Mouse (Mus musculus) testis, adult 2 months (tissue): ENCODE results near the gene Coq10a. TPM values are rescaled to one million over a fixed set of nuclear protein-coding genes. Genes with fewer than 3 reads are reported as not detected.

Source experiments
- H3K27ac ChIP-seq: fragments of 200-500 bp; 2 replicates; pipeline ENCODE4 v1.5.1; 2012; ENCODE audit warnings: low read depth, low read length; ENCODE audit not compliant: control insufficient read depth, insufficient read depth
- H3K27me3 ChIP-seq: fragments of 200-500 bp; 2 replicates; pipeline ENCODE4 v1.6.1; 2012; ENCODE audit warnings: mild to moderate bottlenecking, low read length, moderate library complexity; ENCODE audit not compliant: control insufficient read depth, insufficient read depth
- H3K36me3 ChIP-seq: fragments of 200-500 bp; 2 replicates; pipeline ENCODE4 v1.6.1; 2012; ENCODE audit warnings: mild to moderate bottlenecking, low read length; ENCODE audit not compliant: control insufficient read depth, insufficient read depth
- H3K4me1 ChIP-seq: fragments of 200-500 bp; 2 replicates; pipeline ENCODE4 v1.6.1; 2012; ENCODE audit warnings: low read length; ENCODE audit not compliant: control insufficient read depth, insufficient read depth
- H3K4me3 ChIP-seq: fragments of 200-500 bp; 2 replicates; pipeline ENCODE4 v1.5.1; 2012; ENCODE audit warnings: low read depth, mild to moderate bottlenecking, low read length, moderate library complexity, mixed read lengths; ENCODE audit not compliant: control insufficient read depth
- CTCF ChIP-seq: fragments of 200-500 bp; IDR thresholded peaks from 2 replicates; pipeline ENCODE4 v1.5.1; 2012; ENCODE audit warnings: low read depth, mild to moderate bottlenecking, inconsistent platforms, low read length, moderate library complexity; ENCODE audit not compliant: control insufficient read depth, insufficient read depth, insufficient replicate concordance
- POLR2A ChIP-seq: fragments of 200-500 bp; IDR thresholded peaks from 2 replicates; pipeline ENCODE4 v1.6.1; 2012; ENCODE audit warnings: low read depth, mild to moderate bottlenecking, inconsistent platforms, low read length, moderate library complexity; ENCODE audit not compliant: control insufficient read depth
- polyA plus RNA-seq: library from polyadenylated mRNA; depleted of rRNA; stranded (reverse); fragments of >200 nt; gene quantifications from 2 replicates; pipeline ENCODE4 v1.2.3, GENCODE M21; 2012

Gene Coq10a
- polyA plus RNA-seq, 1 experiment = 21.2 TPM

- Histone ChIP-seq H3K27me3 (no peaks in the 10 kb centered on the region), H3K4me1 (peaks cover 13% of the 10 kb centered on the region), H3K27ac (peak overlapping the region; percentile 75), H3K4me3 (peak overlapping the region; percentile 83), H3K36me3 (no peaks in the 10 kb centered on the region)
- TF ChIP-seq POLR2A = no peak
These were observed 7.3 kb upstream of the Coq10a start for GRCm38 (mm10) chr10:128376099-128376454.

DNA sequence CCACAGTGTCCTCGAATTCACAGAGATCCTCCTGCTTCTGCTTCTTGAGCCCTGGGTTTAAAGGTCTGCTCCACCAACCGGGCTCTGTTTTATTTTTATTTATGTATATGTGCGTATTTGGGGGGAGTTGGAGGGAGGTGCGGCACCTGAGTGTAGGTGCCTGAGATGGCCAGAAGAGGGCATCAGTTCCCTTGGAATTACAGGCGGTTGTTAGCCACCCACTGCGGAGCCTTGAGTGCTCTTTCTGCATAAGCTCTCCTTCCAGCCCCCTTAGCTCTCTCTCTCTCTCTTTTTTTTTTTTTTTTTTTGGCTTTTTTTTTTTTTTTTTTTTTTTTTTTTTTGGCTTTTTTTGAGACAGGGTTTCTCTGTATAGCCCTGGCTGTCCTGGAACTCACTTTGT is 5.6 kb upstream of the Coq10a start:
- Histone ChIP-seq H3K4me3 (no peak overlapping the region), H3K27me3 (no peaks in the 10 kb centered on the region), H3K4me1 (peaks cover 19% of the 10 kb centered on the region), H3K27ac (no peak overlapping the region), H3K36me3 (no peaks in the 10 kb centered on the region)
- TF ChIP-seq CTCF = peak; percentile 61; the same call in 1 of the 2 replicates
- no peak for TF ChIP-seq POLR2A

DNA sequence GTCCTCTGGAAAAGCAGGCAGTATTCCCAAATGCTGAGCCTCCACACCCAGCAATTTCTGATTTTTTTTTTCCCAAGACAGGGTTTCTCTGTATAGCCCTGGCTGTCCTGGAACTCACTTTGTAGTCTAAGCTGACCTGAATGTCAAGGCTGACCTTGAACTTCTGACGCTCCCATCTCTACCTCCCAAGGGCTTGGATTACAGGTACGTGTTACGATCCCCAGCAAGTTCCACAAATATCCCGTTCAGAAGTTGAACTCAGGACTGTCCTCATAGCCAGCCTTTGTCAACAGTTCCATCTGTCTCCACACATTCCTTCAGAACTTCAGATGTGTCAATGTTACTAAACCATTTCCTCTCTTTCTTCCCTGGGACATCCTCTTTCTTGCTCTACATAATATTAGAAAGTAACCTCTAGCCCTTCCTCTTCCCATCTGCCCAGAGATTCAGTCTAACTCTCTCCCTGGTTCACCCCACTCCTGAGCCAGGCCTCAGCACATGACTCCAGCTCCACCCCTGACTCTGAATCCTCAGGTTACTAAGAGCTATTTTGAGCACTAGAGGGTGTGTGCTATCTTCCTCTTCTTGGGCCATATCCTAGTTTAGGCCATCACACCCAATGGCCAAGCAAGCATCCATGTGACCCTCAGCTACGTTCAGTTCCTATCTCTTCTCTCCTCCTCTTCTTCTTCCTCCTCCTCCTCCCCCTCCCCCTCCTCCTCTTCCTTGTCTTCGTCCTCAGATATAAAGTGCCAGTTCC is 4.4 kb upstream of the Coq10a start:
- H3K36me3 ChIP-seq = no peaks in the 10 kb centered on the region
- no peak overlapping the region for H3K4me3 ChIP-seq
- TF ChIP-seq CTCF = no peak
- no peak for TF ChIP-seq POLR2A
- H3K4me1 ChIP-seq = peaks cover 21% of the 10 kb centered on the region
- H3K27ac ChIP-seq = no peak overlapping the region
- no peaks in the 10 kb centered on the region for H3K27me3 ChIP-seq

DNA sequence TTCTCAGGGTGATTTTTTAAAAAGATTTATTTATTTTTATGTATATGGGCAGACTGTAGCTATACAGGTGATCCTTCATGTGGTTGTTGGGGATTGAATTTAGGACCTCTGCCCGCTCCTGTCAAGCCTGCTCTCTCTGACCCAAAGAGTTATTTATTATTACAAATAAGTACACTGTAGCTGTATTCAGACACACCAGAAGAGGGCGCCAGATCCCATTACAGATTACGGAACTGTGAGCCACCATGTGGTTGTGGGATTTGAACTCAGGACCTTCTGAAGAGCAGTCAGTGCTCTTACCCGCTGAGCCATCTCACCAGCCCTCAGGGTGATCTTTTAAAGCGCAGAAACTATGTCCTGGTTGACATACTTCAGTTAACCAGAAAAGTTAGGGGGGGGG is 3.3 kb upstream of the Coq10a start:
- no peak overlapping the region for H3K4me3 ChIP-seq
- H3K4me1 ChIP-seq = peaks cover 16% of the 10 kb centered on the region
- no peaks in the 10 kb centered on the region for H3K27me3 ChIP-seq
- no peaks in the 10 kb centered on the region for H3K36me3 ChIP-seq
- TF ChIP-seq CTCF = no peak
- no peak for TF ChIP-seq POLR2A
- no peak overlapping the region for H3K27ac ChIP-seq

- no peak for TF ChIP-seq CTCF
- no peak for TF ChIP-seq POLR2A
- no peaks in the 10 kb centered on the region for H3K36me3 ChIP-seq
- no peaks in the 10 kb centered on the region for H3K27me3 ChIP-seq
- H3K4me3 ChIP-seq = no peak overlapping the region
- H3K4me1 ChIP-seq = peaks cover 16% of the 10 kb centered on the region
- H3K27ac ChIP-seq = peak overlapping the region; percentile 14
These were observed 1.8 kb upstream of the Coq10a start for GRCm38 (mm10) chr10:128370601-128371000.

GRCm38 (mm10) chr10:128370021-128370420 is 1.2 kb upstream of the Coq10a start:
- H3K4me3 ChIP-seq = no peak overlapping the region
- H3K27me3 ChIP-seq = no peaks in the 10 kb centered on the region
- no peak overlapping the region for H3K27ac ChIP-seq
- no peaks in the 10 kb centered on the region for H3K36me3 ChIP-seq
- TF ChIP-seq POLR2A = no peak
- TF ChIP-seq CTCF = no peak
- peaks cover 16% of the 10 kb centered on the region for H3K4me1 ChIP-seq

DNA sequence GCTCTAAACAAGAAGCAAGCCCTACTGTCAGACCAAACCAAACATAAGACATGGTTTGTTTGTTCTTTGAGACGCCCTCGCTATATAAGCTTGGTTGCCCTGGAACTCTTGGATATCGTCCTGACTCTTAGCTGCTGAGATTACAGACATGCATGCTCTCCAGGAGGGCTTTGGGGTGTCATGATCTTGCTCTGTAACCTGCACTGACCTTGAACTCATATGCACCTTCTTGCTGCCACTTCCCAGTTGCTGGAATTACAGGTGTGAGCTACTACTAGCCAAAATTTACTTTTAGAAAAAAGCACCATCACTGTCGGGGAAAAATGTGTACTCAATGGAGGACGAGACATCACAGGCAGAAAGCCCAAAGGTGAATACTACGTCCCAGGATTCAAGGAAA is 802 bp upstream of the Coq10a start:
- H3K36me3 ChIP-seq = no peaks in the 10 kb centered on the region
- no peaks in the 10 kb centered on the region for H3K27me3 ChIP-seq
- H3K4me3 ChIP-seq = peak overlapping the region; percentile 96
- H3K4me1 ChIP-seq = peaks cover 16% of the 10 kb centered on the region
- TF ChIP-seq CTCF (no peak), POLR2A (no peak)
- peak overlapping the region; percentile 95 for H3K27ac ChIP-seq

DNA sequence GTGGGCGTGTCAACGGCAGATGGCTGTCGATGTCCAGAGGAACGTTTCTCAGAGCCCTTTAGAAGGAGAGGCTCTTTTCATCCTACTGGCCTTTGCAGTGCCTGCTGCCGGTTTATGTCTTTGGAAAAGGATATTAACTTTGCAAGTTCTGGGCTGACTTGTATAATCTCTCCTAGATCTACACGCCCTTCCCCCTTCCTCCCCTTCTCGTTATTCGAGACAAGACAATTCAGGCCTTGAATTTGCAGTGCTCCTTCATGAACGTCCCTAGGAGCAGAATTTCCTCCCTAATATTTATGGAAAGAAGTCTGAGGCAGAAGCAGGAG is 384 bp upstream of the Coq10a start:
- H3K36me3 ChIP-seq = no peaks in the 10 kb centered on the region
- peak overlapping the region; percentile 96 for H3K4me3 ChIP-seq
- TF ChIP-seq POLR2A = 0 out of 2 replicates have a peak, but pooled peaks have one; percentile 5
- no peak for TF ChIP-seq CTCF
- no peaks in the 10 kb centered on the region for H3K27me3 ChIP-seq
- peak overlapping the region; percentile 95 for H3K27ac ChIP-seq
- peaks cover 16% of the 10 kb centered on the region for H3K4me1 ChIP-seq
